In genomic region chr1:40590931-40591330, GRCm38 (mm10) we compare ENCODE assay signal across 26 mouse cellular contexts. TPM values are rescaled to one million over a fixed set of nuclear protein-coding genes. Genes with fewer than 3 reads are reported as not detected.
"Had no signal": no experiment of that assay in that cellular context is flagged by ENCODE, and none has a peak within 500 bp of the region (broad histone marks: within the 10 kb centered on the region; RNA-seq: fewer than 3 reads in every experiment).

No protein-coding gene starts in this region.

- H3K9ac ChIP-seq: kidney, embryonic 15.5 days; liver, embryonic 13.5 days; lung, embryonic 15.5 days; neural tube, embryonic 12.5 days; neural tube, embryonic 15.5 days; stomach, embryonic 15.5 days had no signal

- H3K4me3 ChIP-seq: kidney, embryonic 15.5 days; left cerebral cortex, adult 2 months; liver, embryonic 13.5 days; lung, embryonic 15.5 days; neural tube, embryonic 12.5 days; neural tube, embryonic 15.5 days; stomach, embryonic 15.5 days had no signal

- H3K4me2 ChIP-seq: kidney, embryonic 15.5 days; liver, embryonic 13.5 days; lung, embryonic 15.5 days; midbrain, embryonic 11.5 days; neural tube, embryonic 12.5 days; neural tube, embryonic 15.5 days; stomach, embryonic 15.5 days had no signal

- DNase-seq: kidney, adult 11 months; kidney, adult 8-10 months; kidney, postnatal 10 days; kidney, postnatal 36 days; layer of hippocampus, postnatal 36 days; liver, embryonic 13.5 days; lung, postnatal 4 days; midbrain, embryonic 14.5 days; right cerebral cortex, adult 18-20 months; right cerebral cortex, postnatal 14 days; right cerebral cortex, postnatal 4 days; spleen, adult 18-20 months; thymus, adult 18-20 months; thymus, postnatal 36 days had no signal

- H3K27me3 ChIP-seq: kidney, embryonic 15.5 days; liver, embryonic 13.5 days; lung, embryonic 15.5 days; neural tube, embryonic 12.5 days; neural tube, embryonic 15.5 days; stomach, embryonic 15.5 days had no signal

- H3K36me3 ChIP-seq: kidney, embryonic 15.5 days; liver, embryonic 13.5 days; lung, embryonic 15.5 days; neural tube, embryonic 12.5 days; neural tube, embryonic 15.5 days; stomach, embryonic 15.5 days had no signal

- H3K9me3 ChIP-seq: kidney, embryonic 15.5 days; liver, embryonic 13.5 days; lung, embryonic 15.5 days; neural tube, embryonic 12.5 days; neural tube, embryonic 15.5 days; stomach, embryonic 15.5 days had no signal

- H3K27ac ChIP-seq: kidney, embryonic 15.5 days; left cerebral cortex, adult 2 months; liver, embryonic 13.5 days; lung, embryonic 15.5 days; neural tube, embryonic 12.5 days; neural tube, embryonic 15.5 days; stomach, embryonic 15.5 days had no signal

- H3K4me1 ChIP-seq: kidney, embryonic 15.5 days; liver, embryonic 13.5 days; lung, embryonic 15.5 days; neural tube, embryonic 12.5 days; neural tube, embryonic 15.5 days; stomach, embryonic 15.5 days had no signal

RNA-seq across cellular contexts. Expression of gene Slc9a4, which starts 11.1 kb away (rescaled TPM):
- total RNA-seq: megakaryocyte progenitor cell, adult 5-6 weeks; megakaryocyte-erythroid progenitor cell, adult 5-6 weeks had no signal
- polyA plus RNA-seq: limb, embryonic 11.5 days; liver, adult 2 months; liver, embryonic 13.5 days; liver, embryonic 16.5 days; lung, embryonic 15.5 days; midbrain, embryonic 11.5 days; midbrain, embryonic 14.5 days; neural tube, embryonic 12.5 days had no signal
